Comparison of ENCODE assay signal across 8 mouse cellular contexts in genomic region chr9:63896073-63896807, GRCm38 (mm10).
DNase-seq lines count a peak whose midpoint lies in the region; ATAC-seq lines count a peak whose summit lies in the region.
"Had no signal": no experiment of that assay in that cellular context is flagged by ENCODE, and none has a peak within 500 bp of the region (broad histone marks: within the 10 kb centered on the region; RNA-seq: fewer than 3 reads in every experiment).

No protein-coding gene starts in this region.

- H3K4me2 ChIP-seq in embryonic facial prominence, embryonic 15.5 days (replicated peaks) = no peak overlapping the region
- peak overlapping the region; percentile 5; the same call in 1 of the 2 replicates for H3K4me2 ChIP-seq in lung, embryonic 16.5 days (ENCODE audit: low read depth, low read length)
- H3K4me2 ChIP-seq: neural tube, embryonic 13.5 days had no signal

- H3K4me3 ChIP-seq in embryonic facial prominence, embryonic 15.5 days (replicated peaks) = no peak overlapping the region
- no peak overlapping the region for H3K4me3 ChIP-seq in lung, embryonic 16.5 days (ENCODE audit: low read length)
- H3K4me3 ChIP-seq: neural tube, embryonic 13.5 days had no signal

- ATAC-seq in embryonic facial prominence, embryonic 15.5 days (ENCODE audit: insufficient number of reproducible peaks, low FRiP score, low TSS enrichment, low read depth) = peak; percentile 88
- ATAC-seq in lung, embryonic 16.5 days (ENCODE audit: low read depth) = peak; percentile 94
- no peak for ATAC-seq in activated CD4-positive, CD25-positive, alpha-beta regulatory T cell, adult 4 months

- no peaks in the 10 kb centered on the region for H3K27me3 ChIP-seq in embryonic facial prominence, embryonic 15.5 days
- H3K27me3 ChIP-seq in lung, embryonic 16.5 days (ENCODE audit: control insufficient read depth, insufficient read depth, low read depth, low read length) = no peaks in the 10 kb centered on the region
- H3K27me3 ChIP-seq: neural tube, embryonic 13.5 days had no signal

- H3K4me1 ChIP-seq in embryonic facial prominence, embryonic 15.5 days = peaks cover 24% of the 10 kb centered on the region
- H3K4me1 ChIP-seq in lung, embryonic 16.5 days (replicated peaks; ENCODE audit: control insufficient read depth, insufficient read depth, low read length) = peaks cover 11% of the 10 kb centered on the region

- peak; percentile 21 for DNase-seq in adrenal gland, postnatal 25 days
- DNase-seq in heart, postnatal 36 days = peak; percentile 54 to 66
- DNase-seq in left cerebral cortex, adult 11 months (ENCODE audit: low spot score) = no peak
- DNase-seq in thymus, postnatal 14 days = no peak

- H3K27ac ChIP-seq in embryonic facial prominence, embryonic 15.5 days (replicated peaks) = peak overlapping the region; percentile 82
- peak overlapping the region; percentile 84 for H3K27ac ChIP-seq in lung, embryonic 16.5 days (ENCODE audit: low read length)
- H3K27ac ChIP-seq: neural tube, embryonic 13.5 days had no signal

- no peak overlapping the region for H3K9ac ChIP-seq in embryonic facial prominence, embryonic 15.5 days
- peak overlapping the region; percentile 24; the same call in 1 of the 2 replicates for H3K9ac ChIP-seq in lung, embryonic 16.5 days (ENCODE audit: low read length)
- H3K9ac ChIP-seq: neural tube, embryonic 13.5 days had no signal

- no peaks in the 10 kb centered on the region for H3K36me3 ChIP-seq in embryonic facial prominence, embryonic 15.5 days
- no peaks in the 10 kb centered on the region for H3K36me3 ChIP-seq in lung, embryonic 16.5 days (ENCODE audit: control insufficient read depth, insufficient read depth, low read length)
- H3K36me3 ChIP-seq: neural tube, embryonic 13.5 days had no signal

- no peaks in the 10 kb centered on the region for H3K9me3 ChIP-seq in embryonic facial prominence, embryonic 15.5 days (replicated peaks)
- H3K9me3 ChIP-seq in lung, embryonic 16.5 days (ENCODE audit: control insufficient read depth, low read length) = no peaks in the 10 kb centered on the region

- WGBS in embryonic facial prominence, embryonic 15.5 days = 6% methylated on average over 15 of the region's 15 CpGs
- WGBS in lung, embryonic 16.5 days = 13% methylated on average over 15 of the region's 15 CpGs

- intact Hi-C loops in heart, postnatal 36 days (cut with DNase I) = no loop called here

Comparison
In these comparisons a context has a peak if more than half of its experiments do, and no peak if none do; other contexts are left out.
1. DNase-seq: peak in adrenal gland, postnatal 25 days (single experiment) and heart, postnatal 36 days (2 of 2); none in left cerebral cortex, adult 11 months (single experiment) and thymus, postnatal 14 days (single experiment).